Mouse (Mus musculus) liver, adult 2 months (tissue): ENCODE data around the gene Rnls. TPM values are rescaled to one million over a fixed set of nuclear protein-coding genes. Genes with fewer than 3 reads are reported as not detected.

Source experiments
- DNase-seq: peaks from one replicate; pipeline ENCODE4 v3.0.0-alpha.2; 2011; ENCODE audit warnings: low read depth, low spot score; ENCODE audit errors: extremely low read depth
- H3K27ac ChIP-seq: fragments of 200-500 bp; replicated peaks from 2 replicates; pipeline ENCODE4 v1.5.1; 2012; ENCODE audit warnings: low read depth, mild to moderate bottlenecking, control low read depth, inconsistent platforms, low read length; ENCODE audit not compliant: insufficient read depth
- H3K27me3 ChIP-seq: fragments of 200-500 bp; 2 replicates; pipeline ENCODE4 v1.6.1; 2012; ENCODE audit warnings: mild to moderate bottlenecking, moderate library complexity, low read length, inconsistent platforms; ENCODE audit not compliant: control insufficient read depth, insufficient read depth
- H3K36me3 ChIP-seq: fragments of 200-500 bp; 2 replicates; pipeline ENCODE4 v1.6.1; 2012; ENCODE audit warnings: low read length, inconsistent platforms; ENCODE audit not compliant: control insufficient read depth, insufficient read depth
- H3K4me1 ChIP-seq: fragments of 200-500 bp; 2 replicates; pipeline ENCODE4 v1.6.1; 2011; ENCODE audit warnings: low read length; ENCODE audit not compliant: control insufficient read depth, insufficient read depth
- H3K4me3 ChIP-seq: fragments of 200-500 bp; 2 replicates; pipeline ENCODE4 v1.5.1; 2011; ENCODE audit warnings: low read depth, mild to moderate bottlenecking, control low read depth, low read length, moderate library complexity; ENCODE audit not compliant: insufficient read depth
- H3K79me2 ChIP-seq: fragments of 200-500 bp; 2 replicates; pipeline ENCODE4 v1.6.1; 2012; ENCODE audit warnings: inconsistent platforms, mild to moderate bottlenecking, low read length, moderate library complexity; ENCODE audit not compliant: control insufficient read depth, insufficient read depth
- H3K9ac ChIP-seq: fragments of 200-500 bp; 2 replicates; pipeline ENCODE4 v1.6.1; 2012; ENCODE audit warnings: low read depth, mild to moderate bottlenecking, control low read depth, inconsistent platforms, low read length
- CTCF ChIP-seq: fragments of 200-500 bp; IDR thresholded peaks from 2 replicates; pipeline ENCODE4 v1.5.1; 2011; ENCODE audit warnings: low read depth, low read length, control low read depth
- POLR2A ChIP-seq: fragments of 200-500 bp; IDR thresholded peaks from 2 replicates; pipeline ENCODE4 v1.6.1; 2011; ENCODE audit warnings: low read length, control low read depth; ENCODE audit not compliant: insufficient read depth; ENCODE audit errors: extremely low read depth
- whole genome bisulfite sequencing: fragments of 180-500 bp; shearing (Covaris S2); methylation state at CpG from one replicate; pipeline ENCODE4 v1.1.7; 2018; 5-methylcytosine and 5-hydroxymethylcytosine counted together
- polyA plus RNA-seq: library from polyadenylated mRNA; depleted of rRNA; stranded (reverse); fragments of >200 nt; gene quantifications from 2 replicates; pipeline ENCODE4 v1.2.3, GENCODE M21; 2012
- total RNA-seq: library from RNA; depleted of rRNA; stranded (reverse); fragments of >200 nt; gene quantifications from 2 replicates; pipeline ENCODE4 v1.2.3, GENCODE M21; 2014

Gene Rnls
- total and polyA plus RNA-seq, 2 experiments: 0.50 to 0.92 TPM

GRCm38 (mm10) chr19:33222595-33223223 is 169.4 kb downstream of the Rnls start:
- TF ChIP-seq CTCF (no peak), POLR2A (no peak)
- H3K4me3 ChIP-seq: no peak overlapping the region
- no peak overlapping the region for H3K9ac ChIP-seq
- H3K27me3 ChIP-seq: no peaks in the 10 kb centered on the region
- H3K4me1 ChIP-seq: no peaks in the 10 kb centered on the region; the same call in 1 of the 2 replicates
- no peak overlapping the region for H3K27ac ChIP-seq
- 85% methylated on average over 12 of the region's 12 CpGs for WGBS
- no peaks in the 10 kb centered on the region for H3K79me2 ChIP-seq
- no peak for DNase-seq
- H3K36me3 ChIP-seq: no peaks in the 10 kb centered on the region

GRCm38 (mm10) chr19:33217791-33218300 is 174.2 kb downstream of the Rnls start:
- Histone ChIP-seq H3K4me3 (no peak overlapping the region), H3K9ac (no peak overlapping the region), H3K79me2 (no peaks in the 10 kb centered on the region), H3K4me1 (no peaks in the 10 kb centered on the region), H3K27ac (no peak overlapping the region), H3K27me3 (no peaks in the 10 kb centered on the region), H3K36me3 (no peaks in the 10 kb centered on the region)
- WGBS: 87% methylated on average over 6 of the region's 6 CpGs
- TF ChIP-seq POLR2A (no peak), CTCF (no peak)
- DNase-seq: no peak

- no peaks in the 10 kb centered on the region for H3K36me3 ChIP-seq
- no peaks in the 10 kb centered on the region for H3K4me1 ChIP-seq
- 93% methylated on average over 2 of the region's 2 CpGs for WGBS
- no peak overlapping the region for H3K4me3 ChIP-seq
- DNase-seq: no peak
- no peaks in the 10 kb centered on the region for H3K27me3 ChIP-seq
- no peak overlapping the region for H3K27ac ChIP-seq
- H3K9ac ChIP-seq: no peak overlapping the region
- no peaks in the 10 kb centered on the region for H3K79me2 ChIP-seq
- TF ChIP-seq POLR2A (no peak), CTCF (no peak)
Observed at GRCm38 (mm10) chr19:33209709-33210108, 182.4 kb downstream of the Rnls start.

- H3K27ac ChIP-seq: no peak overlapping the region
- H3K4me3 ChIP-seq: no peak overlapping the region
- TF ChIP-seq POLR2A: no peak
- TF ChIP-seq CTCF: no peak
- no peak for DNase-seq
- H3K36me3 ChIP-seq: no peaks in the 10 kb centered on the region
- H3K27me3 ChIP-seq: no peaks in the 10 kb centered on the region
- H3K79me2 ChIP-seq: no peaks in the 10 kb centered on the region
- no peaks in the 10 kb centered on the region; the same call in 1 of the 2 replicates for H3K4me1 ChIP-seq
- 76% methylated on average over 1 of the region's 1 CpGs for WGBS
- no peak overlapping the region for H3K9ac ChIP-seq
Observed at GRCm38 (mm10) chr19:33207991-33208390, 184.1 kb downstream of the Rnls start.

- Histone ChIP-seq H3K79me2 (no peaks in the 10 kb centered on the region), H3K27me3 (no peaks in the 10 kb centered on the region), H3K36me3 (no peaks in the 10 kb centered on the region), H3K4me3 (no peak overlapping the region), H3K27ac (no peak overlapping the region), H3K4me1 (no peaks in the 10 kb centered on the region; the same call in 1 of the 2 replicates), H3K9ac (no peak overlapping the region)
- no peak for TF ChIP-seq POLR2A
- no peak for TF ChIP-seq CTCF
- DNase-seq: no peak
- WGBS: 86% methylated on average over 2 of the region's 2 CpGs
Observed at GRCm38 (mm10) chr19:33205389-33205788, 186.7 kb downstream of the Rnls start.

- Histone ChIP-seq H3K27ac (no peak overlapping the region), H3K79me2 (no peaks in the 10 kb centered on the region), H3K4me1 (no peaks in the 10 kb centered on the region; the same call in 1 of the 2 replicates), H3K27me3 (no peaks in the 10 kb centered on the region), H3K9ac (no peak overlapping the region), H3K36me3 (no peaks in the 10 kb centered on the region), H3K4me3 (no peak overlapping the region)
- DNase-seq: no peak
- TF ChIP-seq POLR2A (no peak), CTCF (no peak)
- 91% methylated on average over 6 of the region's 6 CpGs for WGBS
Observed at GRCm38 (mm10) chr19:33202422-33202821, 189.7 kb downstream of the Rnls start.
